9 mouse cellular contexts compared by ENCODE assay signal in genomic region chr17:43157781-43158501, GRCm38 (mm10).
DNase-seq lines count a peak whose midpoint lies in the region; ATAC-seq and TF ChIP-seq lines count a peak whose summit lies in the region.
"Had no signal": no experiment of that assay in that cellular context is flagged by ENCODE, and none has a peak within 500 bp of the region (broad histone marks: within the 10 kb centered on the region; RNA-seq: fewer than 3 reads in every experiment).

No protein-coding gene starts in this region.

- TF ChIP-seq CTCF in E14TG2a.4 (conservative IDR thresholded peaks at IDR 0.05; ENCODE audit: low read length): no peak
- TF ChIP-seq CTCF in left cerebral cortex, adult 2 months (IDR thresholded peaks at IDR 0.05): no peak

- H3K4me2 ChIP-seq in heart, embryonic 15.5 days: peak overlapping the region; percentile 38
- H3K4me2 ChIP-seq in midbrain, embryonic 11.5 days: peak overlapping the region; percentile 12; the same call in 1 of the 2 replicates
- peak overlapping the region; percentile 45 for H3K4me2 ChIP-seq in stomach, embryonic 16.5 days (ENCODE audit: low read depth, low read length)
- H3K4me2 ChIP-seq: liver, embryonic 13.5 days had no signal

- no peak overlapping the region for H3K9ac ChIP-seq in heart, embryonic 15.5 days
- peak overlapping the region; percentile 13; the same call in 1 of the 2 replicates for H3K9ac ChIP-seq in midbrain, embryonic 11.5 days (ENCODE audit: low read length)
- H3K9ac ChIP-seq in stomach, embryonic 16.5 days (ENCODE audit: low read length): peak overlapping the region; percentile 37
- H3K9ac ChIP-seq: liver, embryonic 13.5 days had no signal

- H3K9me3 ChIP-seq in E14TG2a.4 (ENCODE audit: low read length): no peaks in the 10 kb centered on the region
- H3K9me3 ChIP-seq in heart, embryonic 15.5 days (replicated peaks): no peaks in the 10 kb centered on the region
- no peaks in the 10 kb centered on the region for H3K9me3 ChIP-seq in midbrain, embryonic 11.5 days (ENCODE audit: control insufficient read depth, low read length)
- H3K9me3 ChIP-seq in stomach, embryonic 16.5 days (replicated peaks; ENCODE audit: control insufficient read depth, low read length): no peaks in the 10 kb centered on the region
- H3K9me3 ChIP-seq: liver, embryonic 13.5 days had no signal

- no peak; the same call in 1 of the 2 replicates for ATAC-seq in heart, embryonic 15.5 days (replicated peaks; ENCODE audit: insufficient number of reproducible peaks, insufficient read depth, low FRiP score, low read depth)
- peak; percentile 89 for ATAC-seq in midbrain, embryonic 11.5 days (ENCODE audit: low FRiP score)
- peak; percentile 85 for ATAC-seq in stomach, embryonic 16.5 days (ENCODE audit: insufficient read depth, low FRiP score)

- no peaks in the 10 kb centered on the region for H3K36me3 ChIP-seq in E14TG2a.4 (ENCODE audit: insufficient read depth, low read length)
- no peaks in the 10 kb centered on the region for H3K36me3 ChIP-seq in heart, embryonic 15.5 days
- no peaks in the 10 kb centered on the region for H3K36me3 ChIP-seq in midbrain, embryonic 11.5 days (ENCODE audit: control insufficient read depth, insufficient read depth, low read length)
- no peaks in the 10 kb centered on the region for H3K36me3 ChIP-seq in stomach, embryonic 16.5 days (ENCODE audit: control insufficient read depth, insufficient read depth, low read length)
- H3K36me3 ChIP-seq: liver, embryonic 13.5 days had no signal

- intact Hi-C loops in left cerebral cortex, adult 2 months (cut with DNase I): loop anchor here (10.0 kb wide), 1 partner anchor 143 kb away; the partner anchor contains the start of gene Tnfrsf21

- peak overlapping the region; percentile 54 for H3K4me3 ChIP-seq in E14TG2a.4 (replicated peaks; ENCODE audit: low read length)
- no peak overlapping the region for H3K4me3 ChIP-seq in heart, embryonic 15.5 days
- H3K4me3 ChIP-seq in left cerebral cortex, adult 2 months: peak overlapping the region; percentile 9; the same call in 1 of the 2 replicates
- H3K4me3 ChIP-seq in midbrain, embryonic 11.5 days (ENCODE audit: low read depth, low read length): no peak overlapping the region
- peak overlapping the region; percentile 12 for H3K4me3 ChIP-seq in stomach, embryonic 16.5 days (replicated peaks; ENCODE audit: low read length)
- H3K4me3 ChIP-seq: liver, embryonic 13.5 days had no signal

- DNase-seq in embryo, embryonic 10.5 days (ENCODE audit: low spot score): peak; percentile 68
- peak; percentile 20 to 42 for DNase-seq in left cerebral cortex, adult 2 months (ENCODE audit: extremely low spot score in 1 of 2, low spot score in 2 of 2)
- peak; percentile 90 for DNase-seq in midbrain, embryonic 11.5 days (ENCODE audit: low spot score, missing footprints)
- no peak for DNase-seq in testis, postnatal 14 days (ENCODE audit: low spot score)
- no peak for DNase-seq in thymus, postnatal 14 days
- DNase-seq: liver, embryonic 13.5 days had no signal

- WGBS in heart, embryonic 15.5 days: 42% methylated on average over 15 of the region's 15 CpGs
- WGBS in midbrain, embryonic 11.5 days: 31% methylated on average over 15 of the region's 15 CpGs
- 28% methylated on average over 15 of the region's 15 CpGs for WGBS in stomach, embryonic 16.5 days

- H3K4me1 ChIP-seq in E14TG2a.4 (replicated peaks; ENCODE audit: low read depth, low read length): peaks cover 30% of the 10 kb centered on the region
- H3K4me1 ChIP-seq in heart, embryonic 15.5 days (replicated peaks): peaks cover 8% of the 10 kb centered on the region
- H3K4me1 ChIP-seq in midbrain, embryonic 11.5 days (ENCODE audit: control insufficient read depth, insufficient read depth, low read length): 0 out of 2 replicates have a peak, but pooled peaks cover 2% of the 10 kb centered on the region
- peaks cover 16% of the 10 kb centered on the region for H3K4me1 ChIP-seq in stomach, embryonic 16.5 days (ENCODE audit: control insufficient read depth, insufficient read depth, low read length)
- H3K4me1 ChIP-seq: liver, embryonic 13.5 days had no signal

- H3K27ac ChIP-seq in heart, embryonic 15.5 days: no peak overlapping the region
- H3K27ac ChIP-seq in left cerebral cortex, adult 2 months: no peak overlapping the region
- H3K27ac ChIP-seq in midbrain, embryonic 11.5 days (ENCODE audit: low read depth, low read length): no peak overlapping the region
- peak overlapping the region; percentile 83 for H3K27ac ChIP-seq in stomach, embryonic 16.5 days (ENCODE audit: low read length)
- H3K27ac ChIP-seq: liver, embryonic 13.5 days had no signal

- no peaks in the 10 kb centered on the region for H3K27me3 ChIP-seq in E14TG2a.4 (ENCODE audit: insufficient read depth, low read length)
- no peaks in the 10 kb centered on the region for H3K27me3 ChIP-seq in heart, embryonic 15.5 days
- H3K27me3 ChIP-seq in midbrain, embryonic 11.5 days (ENCODE audit: control insufficient read depth, insufficient read depth, low read length): no peaks in the 10 kb centered on the region
- H3K27me3 ChIP-seq in stomach, embryonic 16.5 days (ENCODE audit: control insufficient read depth, insufficient read depth, low read length): no peaks in the 10 kb centered on the region
- H3K27me3 ChIP-seq: liver, embryonic 13.5 days had no signal

Comparison
In these comparisons a context has a peak if more than half of its experiments do, and no peak if none do; other contexts are left out.
1. H3K4me3 ChIP-seq: peak in E14TG2a.4 (single experiment), left cerebral cortex, adult 2 months (single experiment) and stomach, embryonic 16.5 days (single experiment); none in heart, embryonic 15.5 days (single experiment) and midbrain, embryonic 11.5 days (single experiment).
2. DNase-seq: peak in embryo, embryonic 10.5 days (single experiment), left cerebral cortex, adult 2 months (2 of 2) and midbrain, embryonic 11.5 days (single experiment); none in testis, postnatal 14 days (single experiment) and thymus, postnatal 14 days (single experiment).
3. Peak in every context shown above with its lines, with median percentiles within 50 percentile points of each other: H3K4me2 ChIP-seq.